In genomic region chr6:39205650-39206580, GRCm38 (mm10) we compare ENCODE assay signal across 8 mouse cellular contexts. TPM values are rescaled to one million over a fixed set of nuclear protein-coding genes. Genes with fewer than 3 reads are reported as not detected.
DNase-seq lines count a peak whose midpoint lies in the region; ATAC-seq and TF ChIP-seq lines count a peak whose summit lies in the region.

No protein-coding gene starts in this region.

- H3K4me3 ChIP-seq in ES-Bruce4 (ENCODE audit: low read depth, low read length), result peak overlapping the region; percentile 98
- peak overlapping the region; percentile 72 for H3K4me3 ChIP-seq in heart, embryonic 16.5 days (ENCODE audit: low read length)
- peak overlapping the region; percentile 97 for H3K4me3 ChIP-seq in limb, embryonic 14.5 days (replicated peaks; ENCODE audit: low read length)
- peak overlapping the region; percentile 95 for H3K4me3 ChIP-seq in midbrain, embryonic 15.5 days

- H3K27me3 ChIP-seq in ES-Bruce4 (ENCODE audit: control insufficient read depth, insufficient read depth, low read length, poor library complexity, severe bottlenecking), result no peaks in the 10 kb centered on the region
- H3K27me3 ChIP-seq in heart, embryonic 16.5 days (ENCODE audit: control insufficient read depth, insufficient read depth, low read length), result no peaks in the 10 kb centered on the region
- H3K27me3 ChIP-seq in limb, embryonic 14.5 days (ENCODE audit: control insufficient read depth, insufficient read depth, low read length), result no peaks in the 10 kb centered on the region
- H3K27me3 ChIP-seq in midbrain, embryonic 15.5 days (replicated peaks), result no peaks in the 10 kb centered on the region
- no peaks in the 10 kb centered on the region for H3K27me3 ChIP-seq in splenic B cell, adult 2 months (ENCODE audit: control insufficient read depth, insufficient read depth, low read length, poor library complexity, severe bottlenecking)

- H3K4me2 ChIP-seq in heart, embryonic 16.5 days (ENCODE audit: low read depth, low read length), result peak overlapping the region; percentile 78
- peak overlapping the region; percentile 57 for H3K4me2 ChIP-seq in limb, embryonic 14.5 days (replicated peaks; ENCODE audit: low read depth, low read length, severe bottlenecking)
- H3K4me2 ChIP-seq in midbrain, embryonic 15.5 days, result peak overlapping the region; percentile 78

- peak; percentile 18; the same call in 1 of the 2 replicates for ATAC-seq in cerebellum, adult (ENCODE audit: insufficient number of reproducible peaks, low FRiP score, low TSS enrichment)
- peak; percentile 33 for ATAC-seq in heart, embryonic 16.5 days (replicated peaks; ENCODE audit: extremely low read depth, insufficient read depth, low FRiP score)
- ATAC-seq in limb, embryonic 14.5 days (ENCODE audit: low FRiP score, low read depth), result peak; percentile 7
- peak; percentile 70 for ATAC-seq in midbrain, embryonic 15.5 days (replicated peaks)

- no peak for TF ChIP-seq EP300 in ES-Bruce4 (IDR thresholded peaks at IDR 0.05; ENCODE audit: insufficient read depth, low read depth, low read length)

- H3K4me1 ChIP-seq in ES-Bruce4 (ENCODE audit: control insufficient read depth, insufficient read depth, low read length), result peaks cover 2% of the 10 kb centered on the region
- peaks cover 6% of the 10 kb centered on the region for H3K4me1 ChIP-seq in heart, embryonic 16.5 days (ENCODE audit: control insufficient read depth, insufficient read depth, low read length)
- H3K4me1 ChIP-seq in limb, embryonic 14.5 days (ENCODE audit: control insufficient read depth, insufficient read depth, low read length), result no peaks in the 10 kb centered on the region; the same call in 1 of the 2 replicates
- H3K4me1 ChIP-seq in midbrain, embryonic 15.5 days, result peaks cover 22% of the 10 kb centered on the region

- no peaks in the 10 kb centered on the region for H3K9me3 ChIP-seq in ES-Bruce4 (replicated peaks; ENCODE audit: control insufficient read depth, insufficient read depth, low read length, poor library complexity, severe bottlenecking)
- H3K9me3 ChIP-seq in heart, embryonic 16.5 days (replicated peaks; ENCODE audit: control insufficient read depth, low read length), result no peaks in the 10 kb centered on the region
- no peaks in the 10 kb centered on the region for H3K9me3 ChIP-seq in limb, embryonic 14.5 days (ENCODE audit: control insufficient read depth, low read length)
- no peaks in the 10 kb centered on the region for H3K9me3 ChIP-seq in midbrain, embryonic 15.5 days

- no peak for TF ChIP-seq POLR2A in ES-Bruce4 (IDR thresholded peaks at IDR 0.05; ENCODE audit: insufficient read depth, low read length)
- TF ChIP-seq POLR2A in limb, embryonic 14.5 days (IDR thresholded peaks at IDR 0.05; ENCODE audit: borderline replicate concordance, extremely low read depth, insufficient read depth, insufficient read length), result no peak

- no peaks in the 10 kb centered on the region for H3K36me3 ChIP-seq in ES-Bruce4 (ENCODE audit: control insufficient read depth, insufficient read depth, low read length, poor library complexity, severe bottlenecking)
- H3K36me3 ChIP-seq in heart, embryonic 16.5 days (ENCODE audit: control insufficient read depth, insufficient read depth), result no peaks in the 10 kb centered on the region
- H3K36me3 ChIP-seq in limb, embryonic 14.5 days (ENCODE audit: control insufficient read depth, insufficient read depth, low read length), result no peaks in the 10 kb centered on the region
- no peaks in the 10 kb centered on the region for H3K36me3 ChIP-seq in midbrain, embryonic 15.5 days (replicated peaks)
- no peaks in the 10 kb centered on the region for H3K36me3 ChIP-seq in splenic B cell, adult 2 months (ENCODE audit: control insufficient read depth, insufficient read depth, low read length, poor library complexity, severe bottlenecking)

- H3K27ac ChIP-seq in ES-Bruce4 (ENCODE audit: insufficient read depth, low read length), result no peak overlapping the region
- H3K27ac ChIP-seq in heart, embryonic 16.5 days (ENCODE audit: low read length), result peak overlapping the region; percentile 89
- H3K27ac ChIP-seq in limb, embryonic 14.5 days (replicated peaks; ENCODE audit: low read depth, low read length), result peak overlapping the region; percentile 98
- H3K27ac ChIP-seq in midbrain, embryonic 15.5 days, result peak overlapping the region; percentile 96

- peak overlapping the region; percentile 97 for H3K9ac ChIP-seq in ES-Bruce4 (ENCODE audit: low read depth, poor library complexity, severe bottlenecking)
- H3K9ac ChIP-seq in heart, embryonic 16.5 days (ENCODE audit: low read length), result peak overlapping the region; percentile 86
- peak overlapping the region; percentile 98 for H3K9ac ChIP-seq in limb, embryonic 14.5 days (ENCODE audit: low read depth, low read length, severe bottlenecking)
- peak overlapping the region; percentile 93 for H3K9ac ChIP-seq in midbrain, embryonic 15.5 days

- TF ChIP-seq CTCF in ES-Bruce4 (IDR thresholded peaks at IDR 0.05; ENCODE audit: low read depth, low read length), result no peak

- no peak for DNase-seq in cerebellum, adult 9-11 months
- peak; percentile 43 for DNase-seq in embryo, embryonic 11 days
- DNase-seq in limb, embryonic 14.5 days (ENCODE audit: low spot score), result no peak
- peak; percentile 56 for DNase-seq in splenic B cell, adult 2 months (ENCODE audit: low read depth, low spot score)

- under 1% methylated on average over 102 of the region's 121 CpGs for WGBS in heart, embryonic 16.5 days
- WGBS in limb, embryonic 14.5 days, result under 1% methylated on average over 49 of the region's 121 CpGs
- under 1% methylated on average over 88 of the region's 121 CpGs for WGBS in midbrain, embryonic 15.5 days

RNA-seq across cellular contexts. Expression of gene Kdm7a, which starts 0.7 kb away (rescaled TPM):
- polyA plus RNA-seq in ES-Bruce4 (2011; ENCODE audit: insufficient read depth, insufficient read length, low read depth, missing spikeins), result 14.1 and 17.1 TPM in 2 replicates
- polyA plus RNA-seq in heart, embryonic 16.5 days (2015; fragmentation: Nextera tagmentation; extraction: Ambion mirVana), result 4.3 and 5.1 TPM in 2 replicates
- polyA plus RNA-seq in limb, embryonic 14.5 days (2012; rRNA removed), result 6.3 and 6.8 TPM in 2 replicates
- polyA plus RNA-seq in limb, embryonic 14.5 days (2014; fragmentation: Nextera tagmentation; extraction: Ambion mirVana), result 6.4 and 7.5 TPM in 2 replicates
- 6.5 and 6.8 TPM in 2 replicates for polyA plus RNA-seq in midbrain, embryonic 15.5 days (2015; fragmentation: Nextera tagmentation; extraction: Ambion mirVana)

Comparison
In these comparisons a context has a peak if more than half of its experiments do, and no peak if none do; other contexts are left out.
1. ATAC-seq: peak in every context shown above with its lines; median percentile 70 in midbrain, embryonic 15.5 days; 33 in heart, embryonic 16.5 days; 18 in cerebellum, adult; 7 in limb, embryonic 14.5 days.
2. DNase-seq: peak in embryo, embryonic 11 days (single experiment) and splenic B cell, adult 2 months (single experiment); none in cerebellum, adult 9-11 months (single experiment) and limb, embryonic 14.5 days (single experiment).
3. Peak in every context shown above with its lines, with median percentiles within 50 percentile points of each other: H3K4me3 ChIP-seq, H3K9ac ChIP-seq and H3K4me2 ChIP-seq.